Mouse (Mus musculus) cerebellum, adult 8-10 months (tissue): ENCODE measurements around the gene Igf2bp1.
"Not testable (repeated sequence)": the region's sequence is repeated elsewhere in the genome, so short reads cannot be mapped to it uniquely, and the experiment has no call there.

ENCODE experiments used
- DNase-seq: peaks from one replicate; pipeline ENCODE4 v3.0.0; 2022

Igf2bp1 gene

GRCm38 (mm10) chr11:95957407-95957806 lies 48.3 kb downstream of the Igf2bp1 start:
- DNase-seq, result no peak

- no peak for DNase-seq
Observed at GRCm38 (mm10) chr11:95953313-95953712, 52.4 kb downstream of the Igf2bp1 start.

- DNase-seq, result no peak
Observed at GRCm38 (mm10) chr11:95945838-95946472, 59.8 kb downstream of the Igf2bp1 start.

- no peak for DNase-seq
Observed at GRCm38 (mm10) chr11:95939828-95940507, 65.8 kb downstream of the Igf2bp1 start.

- DNase-seq, result no peak
Observed at GRCm38 (mm10) chr11:95936409-95936808, 69.3 kb downstream of the Igf2bp1 start.

- not testable (repeated sequence) for DNase-seq
Observed at GRCm38 (mm10) chr11:95932168-95932567, 73.6 kb downstream of the Igf2bp1 start.

- DNase-seq, result no peak
Observed at GRCm38 (mm10) chr11:95926398-95926797, 79.3 kb downstream of the Igf2bp1 start.

GRCm38 (mm10) chr11:95925976-95926375 lies 79.8 kb downstream of the Igf2bp1 start:
- DNase-seq, result no peak

- no peak for DNase-seq
Observed at GRCm38 (mm10) chr11:95924215-95924614, 81.5 kb downstream of the Igf2bp1 start.

DNA sequence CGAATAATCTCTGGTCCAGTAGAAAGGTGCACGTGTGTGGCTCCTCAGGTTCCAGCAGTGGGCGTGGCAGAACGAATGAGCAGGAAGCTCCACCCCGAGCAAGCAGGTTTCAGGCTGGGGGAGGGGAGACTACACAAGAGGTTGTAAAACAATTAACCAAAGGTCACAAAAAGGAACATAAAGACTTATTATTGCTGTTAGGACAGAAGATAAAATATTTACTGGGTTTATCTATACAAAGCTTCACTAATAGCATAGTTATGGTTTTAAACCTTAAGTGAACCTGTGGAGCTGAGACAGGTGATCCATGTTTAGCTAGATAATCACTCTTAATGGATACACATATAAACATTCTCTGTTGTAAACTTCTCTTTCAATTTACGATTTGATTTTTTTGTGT lies 82.3 kb downstream of the Igf2bp1 start:
- not testable (repeated sequence) for DNase-seq

- no peak for DNase-seq
Observed at GRCm38 (mm10) chr11:95921991-95922621, 83.6 kb downstream of the Igf2bp1 start.

DNA sequence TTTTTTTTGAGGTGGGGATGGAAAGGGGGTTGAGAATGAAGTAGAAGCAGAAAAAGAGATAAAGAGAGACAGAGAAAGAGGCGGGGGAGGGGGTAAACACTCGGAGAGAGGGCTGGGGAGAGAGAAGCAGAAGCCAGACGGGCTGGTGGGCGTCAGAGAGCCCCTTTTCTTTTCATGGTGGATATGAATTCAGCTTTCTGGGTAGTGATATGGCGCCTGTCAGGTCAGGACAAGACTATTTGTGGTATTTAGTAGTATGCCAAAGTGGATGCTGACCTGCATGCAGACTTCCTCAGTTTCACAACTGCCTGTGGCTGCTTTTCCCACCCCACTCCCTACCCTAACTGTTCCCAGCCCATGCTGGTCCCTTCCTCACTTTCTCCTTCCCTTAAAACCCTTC lies 89.3 kb downstream of the Igf2bp1 start:
- DNase-seq, result no peak

- DNase-seq, result no peak
Observed at GRCm38 (mm10) chr11:95915006-95915710, 90.6 kb downstream of the Igf2bp1 start.

- no peak for DNase-seq
Observed at GRCm38 (mm10) chr11:95914571-95914991, 91.2 kb downstream of the Igf2bp1 start, which contains the start of gene B4galnt2. Gene B4galnt2, minus strand, starts transcription at chr11:95914891.

DNA sequence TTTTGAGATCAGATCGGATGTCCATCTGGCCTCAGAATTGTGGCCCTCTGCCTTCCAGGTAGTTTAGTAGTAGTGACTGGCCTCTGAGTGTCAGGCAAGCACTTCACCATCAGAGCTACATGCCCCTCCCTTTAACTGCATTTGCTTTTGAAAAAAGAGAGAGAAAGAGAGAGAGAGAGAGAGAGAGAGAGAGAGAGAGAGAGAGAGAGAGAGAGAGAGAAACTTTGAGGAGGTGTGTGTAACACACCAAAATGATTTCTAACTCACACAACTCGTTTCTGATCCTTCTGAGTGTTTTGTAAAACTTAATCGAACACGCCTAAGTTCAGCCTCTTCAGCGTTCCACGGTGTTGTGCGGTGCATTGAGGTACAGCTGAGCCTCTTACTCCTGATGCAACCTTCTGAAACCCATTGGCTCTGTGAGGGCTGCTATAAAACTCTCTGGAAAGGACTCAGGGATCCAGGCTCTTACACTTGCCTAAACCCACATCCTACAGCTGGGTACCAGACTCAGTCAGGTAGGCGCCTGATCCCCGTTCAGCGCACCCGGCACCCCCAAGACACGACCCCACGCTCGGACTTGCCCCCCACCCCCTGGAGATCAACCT lies 91.7 kb downstream of the Igf2bp1 start:
- no peak for DNase-seq

GRCm38 (mm10) chr11:95911579-95911978 lies 94.2 kb downstream of the Igf2bp1 start:
- DNase-seq, result no peak

- DNase-seq, result no peak
Observed at GRCm38 (mm10) chr11:95907805-95908524, 97.8 kb downstream of the Igf2bp1 start.
